Mouse (Mus musculus): ENCODE results near the gene Pms1. TPM values are rescaled to one million over a fixed set of nuclear protein-coding genes. Genes with fewer than 3 reads are reported as not detected.
A peak's percentile ranks its signal among the peaks of the same experiment; 100 is the strongest.

The Pms1 gene
- total RNA-seq, 1 experiment from 2014 or later: 18.5 TPM

GRCm38 (mm10) chr1:53225616-53226015 lies 71.2 kb downstream of the Pms1 start:
- no peak for ATAC-seq (replicated peaks in 1 of 2; ENCODE audit: insufficient read depth in 1 of 2, low FRiP score in 2 of 2, low TSS enrichment in 1 of 2, low read depth in 1 of 2, poor library complexity in 2 of 2, severe bottlenecking in 2 of 2)

DNA sequence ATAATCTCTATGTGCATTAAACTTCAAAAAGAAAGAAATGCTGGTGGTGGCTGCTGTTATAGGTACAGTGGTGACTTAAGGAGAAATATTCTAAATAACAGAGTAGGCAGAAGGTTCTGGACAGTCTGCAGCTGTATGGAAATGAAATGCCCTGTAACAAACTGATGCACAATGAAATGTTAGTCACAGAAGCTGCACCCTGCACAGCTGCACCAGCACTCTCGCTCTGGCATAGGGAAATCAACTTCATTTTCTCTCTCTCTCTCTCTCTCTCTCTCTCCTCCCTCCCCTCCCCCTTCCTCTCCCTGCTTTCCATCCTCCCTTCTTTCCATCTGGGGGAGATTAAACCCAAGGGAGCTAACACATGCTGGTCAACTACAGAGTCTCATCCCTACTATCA lies 72.0 kb downstream of the Pms1 start:
- no peak for ATAC-seq (replicated peaks in 1 of 2; ENCODE audit: insufficient read depth in 1 of 2, low FRiP score in 2 of 2, low TSS enrichment in 1 of 2, low read depth in 1 of 2, poor library complexity in 2 of 2, severe bottlenecking in 2 of 2)

DNA sequence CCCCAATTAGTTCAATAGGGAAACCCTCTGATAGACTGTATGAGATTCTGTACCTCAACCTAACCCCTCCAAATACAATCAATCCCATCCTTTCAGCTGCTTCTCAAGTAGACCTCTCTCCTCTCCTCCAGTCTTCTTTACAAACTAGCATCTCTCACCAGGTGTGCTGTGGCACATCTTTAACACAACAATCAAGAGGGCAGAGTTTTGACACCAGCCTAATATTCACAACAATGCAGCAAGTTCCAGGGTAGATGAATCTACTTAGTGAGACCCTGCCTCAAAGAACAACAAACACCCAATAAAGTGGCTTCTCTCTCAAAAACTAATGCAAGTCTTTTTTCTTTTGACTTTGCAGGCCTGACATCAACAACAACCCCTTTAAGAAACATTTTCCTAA lies 86.7 kb downstream of the Pms1 start:
- ATAC-seq (replicated peaks in 1 of 2; ENCODE audit: insufficient read depth in 1 of 2, low FRiP score in 2 of 2, low TSS enrichment in 1 of 2, low read depth in 1 of 2, poor library complexity in 2 of 2, severe bottlenecking in 2 of 2): no peak

DNA sequence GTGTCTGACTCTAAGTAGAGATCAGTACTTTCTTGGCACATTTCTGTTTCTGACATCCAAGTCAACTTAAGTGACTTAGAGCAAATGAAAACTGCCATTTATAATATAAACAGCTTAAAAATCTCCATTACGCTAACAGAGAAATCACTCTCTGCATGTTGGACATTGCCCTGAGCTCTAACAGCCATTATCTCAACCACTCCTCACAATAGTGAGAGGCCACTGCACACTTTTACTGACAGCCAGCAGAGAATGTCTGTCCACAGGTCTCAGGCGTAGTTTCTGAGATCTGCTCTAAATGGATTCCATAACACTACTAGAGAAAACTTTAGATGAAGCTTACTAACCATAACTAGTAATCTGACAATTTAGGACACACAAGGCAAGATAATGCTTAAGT lies 92.9 kb downstream of the Pms1 start:
- no peak for ATAC-seq (replicated peaks in 1 of 2; ENCODE audit: insufficient read depth in 1 of 2, low FRiP score in 2 of 2, low TSS enrichment in 1 of 2, low read depth in 1 of 2, poor library complexity in 2 of 2, severe bottlenecking in 2 of 2)

GRCm38 (mm10) chr1:53201630-53202199 lies 95.1 kb downstream of the Pms1 start:
- ATAC-seq (replicated peaks in 1 of 2; ENCODE audit: insufficient read depth in 1 of 2, low FRiP score in 2 of 2, low TSS enrichment in 1 of 2, low read depth in 1 of 2, poor library complexity in 2 of 2, severe bottlenecking in 2 of 2): no peak

GRCm38 (mm10) chr1:53194536-53194935 lies 102.3 kb downstream of the Pms1 start:
- ATAC-seq (replicated peaks in 1 of 2; ENCODE audit: insufficient read depth in 1 of 2, low FRiP score in 2 of 2, low TSS enrichment in 1 of 2, low read depth in 1 of 2, poor library complexity in 2 of 2, severe bottlenecking in 2 of 2): no peak

GRCm38 (mm10) chr1:53191234-53191633 lies 105.6 kb downstream of the Pms1 start:
- ATAC-seq (replicated peaks in 1 of 2; ENCODE audit: insufficient read depth in 1 of 2, low FRiP score in 2 of 2, low TSS enrichment in 1 of 2, low read depth in 1 of 2, poor library complexity in 2 of 2, severe bottlenecking in 2 of 2): no peak

DNA sequence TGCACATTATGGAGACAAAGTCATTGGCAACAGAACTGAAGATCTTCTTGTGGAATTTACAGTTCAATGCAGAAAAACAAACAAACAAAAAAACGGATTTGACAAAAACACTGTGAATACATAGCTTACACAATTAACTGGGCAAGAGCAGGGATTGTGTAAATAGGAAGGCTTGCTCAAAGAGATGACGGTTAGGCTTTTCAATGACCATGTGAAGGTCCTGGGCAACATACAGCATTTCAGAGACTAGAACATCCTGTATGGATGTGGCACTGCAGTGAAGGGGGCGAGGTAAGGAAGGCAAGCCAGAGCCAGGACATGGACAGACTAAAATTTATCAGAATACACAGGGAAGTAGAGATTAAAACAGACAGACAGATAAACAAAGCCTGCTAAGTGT lies 107.2 kb downstream of the Pms1 start:
- ATAC-seq (replicated peaks in 1 of 2; ENCODE audit: insufficient read depth in 1 of 2, low FRiP score in 2 of 2, low TSS enrichment in 1 of 2, low read depth in 1 of 2, poor library complexity in 2 of 2, severe bottlenecking in 2 of 2): peak in 1 of 2 experiments; percentile 10; a peak in 2 of 4 replicates

- ATAC-seq (replicated peaks in 1 of 2; ENCODE audit: insufficient read depth in 1 of 2, low FRiP score in 2 of 2, low TSS enrichment in 1 of 2, low read depth in 1 of 2, poor library complexity in 2 of 2, severe bottlenecking in 2 of 2): no peak
Measured at GRCm38 (mm10) chr1:53187536-53187935, 109.3 kb downstream of the Pms1 start, which contains the start of gene 1700019A02Rik. Gene 1700019A02Rik, minus strand, starts transcription at chr1:53187636.

- ATAC-seq (replicated peaks in 1 of 2; ENCODE audit: insufficient read depth in 1 of 2, low FRiP score in 2 of 2, low TSS enrichment in 1 of 2, low read depth in 1 of 2, poor library complexity in 2 of 2, severe bottlenecking in 2 of 2): no peak
Measured at GRCm38 (mm10) chr1:53186301-53186700, 110.5 kb downstream of the Pms1 start.

- ATAC-seq (replicated peaks in 1 of 2; ENCODE audit: insufficient read depth in 1 of 2, low FRiP score in 2 of 2, low TSS enrichment in 1 of 2, low read depth in 1 of 2, poor library complexity in 2 of 2, severe bottlenecking in 2 of 2): no peak
Measured at GRCm38 (mm10) chr1:53157715-53158114, 139.1 kb downstream of the Pms1 start.

Other genes starting within 250 kb of the Pms1 start
- gene Mstn, start 235.4 kb downstream of the Pms1 start, total RNA-seq (2017): not detected in 2 replicates
- gene 1700019A02Rik, start 109.4 kb downstream of the Pms1 start, total RNA-seq (2017): not detected in 2 replicates
- 42.8 and 43.3 TPM in 2 replicates for gene Ormdl1, start 77 bp upstream of the Pms1 start, total RNA-seq (2017)
- not detected in 2 replicates for gene Gm28778, start 93 bp upstream of the Pms1 start, total RNA-seq (2017)
- gene Osgepl1, start 16.6 kb upstream of the Pms1 start, total RNA-seq (2017): 13.9 and 14.8 TPM in 2 replicates
- 113 and 322 TPM in 2 replicates for gene Asdurf, start 55.6 kb upstream of the Pms1 start, total RNA-seq (2017)
- gene Gm28551, start 55.6 kb upstream of the Pms1 start, total RNA-seq (2017): not detected in 2 replicates
- gene Asnsd1, start 55.7 kb upstream of the Pms1 start, total RNA-seq (2017): 79.6 and 102 TPM in 2 replicates